ENCODE assay signal across 28 mouse cellular contexts in the genomic region with DNA sequence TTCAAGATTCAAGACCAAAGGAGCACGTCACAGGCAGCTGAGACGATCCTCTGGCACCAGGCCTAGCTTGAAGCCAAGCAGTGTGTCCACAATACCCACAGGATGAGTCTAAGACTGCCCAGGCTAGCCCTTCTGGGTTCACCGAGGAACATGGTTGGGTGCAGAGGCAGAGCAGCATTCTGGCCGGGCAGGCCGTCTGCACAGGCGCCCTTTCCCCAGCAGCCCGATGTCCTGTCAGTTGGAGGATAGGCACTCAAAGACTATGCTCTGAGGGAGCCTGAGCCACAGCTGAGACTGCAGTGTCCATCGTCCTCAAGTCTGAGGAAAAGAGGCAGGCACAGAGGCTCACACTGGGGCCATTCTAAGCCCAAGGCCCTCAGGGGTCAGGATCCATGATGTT. TPM values are rescaled to one million over a fixed set of nuclear protein-coding genes. Genes with fewer than 3 reads are reported as not detected.
"Had no signal": no experiment of that assay in that cellular context is flagged by ENCODE, and none has a peak within 500 bp of the region (broad histone marks: within the 10 kb centered on the region; RNA-seq: fewer than 3 reads in every experiment).

No protein-coding gene starts in this region.

- ATAC-seq: forebrain, embryonic 13.5 days; forebrain, embryonic 14.5 days; forebrain, embryonic 15.5 days; forebrain, embryonic 16.5 days; forebrain, postnatal 0 days had no signal

- H3K27ac ChIP-seq: embryonic facial prominence, embryonic 10.5 days; embryonic facial prominence, embryonic 12.5 days; embryonic facial prominence, embryonic 13.5 days; embryonic facial prominence, embryonic 15.5 days; forebrain, embryonic 10.5 days; forebrain, embryonic 12.5 days; forebrain, embryonic 13.5 days; forebrain, embryonic 15.5 days; gastrocnemius, adult 2 months; heart, adult 2 months had no signal

- H3K9ac ChIP-seq: embryonic facial prominence, embryonic 12.5 days; embryonic facial prominence, embryonic 13.5 days; embryonic facial prominence, embryonic 15.5 days; forebrain, embryonic 12.5 days; forebrain, embryonic 13.5 days; forebrain, embryonic 15.5 days; forebrain, postnatal 0 days had no signal

- DNase-seq: cerebellum, adult 2 months; cerebellum, adult 8-10 months; cerebellum, adult 9-10 months; cerebellum, adult 9-11 months; cerebellum, postnatal 10 days; cerebellum, postnatal 14 days; cerebellum, postnatal 25 days; cerebellum, postnatal 36 days; embryo, embryonic 11 days; forebrain, postnatal 0 days; gastrocnemius, adult 2 months; gastrocnemius, postnatal 10 days; gastrocnemius, postnatal 14 days; gastrocnemius, postnatal 25 days; gastrocnemius, postnatal 36 days; heart, adult 18-20 months; heart, adult 2 months had no signal

- H3K4me3 ChIP-seq: embryonic facial prominence, embryonic 10.5 days; embryonic facial prominence, embryonic 12.5 days; embryonic facial prominence, embryonic 13.5 days; embryonic facial prominence, embryonic 15.5 days; erythroblast, embryonic 14.5 days; forebrain, embryonic 10.5 days; forebrain, embryonic 12.5 days; forebrain, embryonic 13.5 days; forebrain, embryonic 15.5 days; gastrocnemius, adult 2 months; heart, adult 2 months had no signal

- H3K27me3 ChIP-seq: embryonic facial prominence, embryonic 12.5 days; embryonic facial prominence, embryonic 13.5 days; embryonic facial prominence, embryonic 15.5 days; forebrain, embryonic 12.5 days; forebrain, embryonic 13.5 days; forebrain, embryonic 15.5 days had no signal

- H3K4me1 ChIP-seq: embryonic facial prominence, embryonic 12.5 days; embryonic facial prominence, embryonic 13.5 days; embryonic facial prominence, embryonic 15.5 days; forebrain, embryonic 10.5 days; forebrain, embryonic 12.5 days; forebrain, embryonic 13.5 days; forebrain, embryonic 15.5 days had no signal

- H3K4me2 ChIP-seq: embryonic facial prominence, embryonic 12.5 days; embryonic facial prominence, embryonic 13.5 days; embryonic facial prominence, embryonic 15.5 days; forebrain, embryonic 12.5 days; forebrain, embryonic 13.5 days; forebrain, embryonic 15.5 days had no signal

- H3K9me3 ChIP-seq: embryonic facial prominence, embryonic 10.5 days; embryonic facial prominence, embryonic 12.5 days; embryonic facial prominence, embryonic 13.5 days; embryonic facial prominence, embryonic 15.5 days; forebrain, embryonic 10.5 days; forebrain, embryonic 12.5 days; forebrain, embryonic 13.5 days; forebrain, embryonic 15.5 days had no signal

RNA-seq across cellular contexts. Expression of gene Bik, which starts 20.5 kb away (rescaled TPM):
- polyA plus RNA-seq: erythroblast, embryonic 14.5 days had no signal
